Mouse (Mus musculus) subcutaneous adipose tissue, adult 2 months (tissue): ENCODE measurements around the gene Cd69. TPM values are rescaled to one million over a fixed set of nuclear protein-coding genes. Genes with fewer than 3 reads are reported as not detected.

Experiments
- polyA plus RNA-seq: library from polyadenylated mRNA; depleted of rRNA; stranded (reverse); fragments of >200 nt; gene quantifications from 2 replicates; pipeline ENCODE4 v1.2.3, GENCODE M21; 2012; ENCODE audit warnings: low replicate concordance; rRNA removed

The Cd69 gene
- polyA plus RNA-seq = 0.19 and 0.53 TPM in 2 replicates

GRCm38 (mm10) chr6:129275220-129275619 is at the start of gene Cd69:
Gene Cd69, minus strand, starts transcription at chr6:129275436.

Other genes with a start within 250 kb of the Cd69 start
- 0.21 and 0.48 TPM in 2 replicates for gene Klrb1f, start 229.5 kb downstream of the Cd69 start, polyA plus RNA-seq
- gene Clec2e, start 174.5 kb downstream of the Cd69 start, polyA plus RNA-seq = 0.16 TPM in 1 of 2 replicates, not detected in the other
- gene Clec2d, start 94.8 kb downstream of the Cd69 start, polyA plus RNA-seq = 75.5 and 125 TPM in 2 replicates
- gene 4922502D21Rik, start 56.4 kb upstream of the Cd69 start, polyA plus RNA-seq = not detected in 2 replicates
- gene Clec12a, start 67.3 kb upstream of the Cd69 start, polyA plus RNA-seq = 2.4 and 6.7 TPM in 2 replicates
- 0.14 TPM in 1 of 2 replicates, not detected in the other for gene Clec12b, start 110.4 kb upstream of the Cd69 start, polyA plus RNA-seq
- gene Clec1b, start 121.9 kb upstream of the Cd69 start, polyA plus RNA-seq = 0.17 and 0.42 TPM in 2 replicates
- gene Clec9a, start 133.4 kb upstream of the Cd69 start, polyA plus RNA-seq = 1.2 and 3.6 TPM in 2 replicates
- 2.2 and 4.0 TPM in 2 replicates for gene Clec1a, start 176.6 kb upstream of the Cd69 start, polyA plus RNA-seq
- 0.13 and 0.29 TPM in 2 replicates for gene Olr1, start 231.7 kb upstream of the Cd69 start, polyA plus RNA-seq
- not detected in 2 replicates for gene Tmem52b, start 237.1 kb upstream of the Cd69 start, polyA plus RNA-seq